Mouse (Mus musculus): Measurements from ENCODE around the gene Rrp9. TPM values are rescaled to one million over a fixed set of nuclear protein-coding genes. Genes with fewer than 3 reads are reported as not detected.

Gene Rrp9
- total RNA-seq, 2 experiments from 2014 or later: 6.3 to 16.0 TPM

DNA sequence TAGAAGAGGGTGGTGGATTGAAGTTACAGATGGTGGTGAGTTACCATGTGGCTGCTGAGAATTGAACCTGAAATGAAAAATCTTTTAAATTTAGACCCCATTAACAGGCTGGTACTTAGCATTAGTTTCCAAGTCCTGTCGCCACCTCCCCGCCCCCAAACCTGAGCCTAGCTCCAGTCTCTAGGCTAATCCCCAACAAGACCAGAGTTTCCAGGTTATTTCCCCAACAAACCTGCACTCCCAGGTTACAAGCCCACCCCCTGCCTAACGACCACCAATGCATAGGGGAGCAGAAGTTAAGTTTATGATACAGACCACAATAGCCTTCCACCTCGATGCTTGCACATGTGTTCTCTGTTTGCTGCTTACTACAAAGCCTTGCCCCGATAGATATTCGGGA lies 37.8 kb downstream of the Rrp9 start:
- ATAC-seq (ENCODE audit: poor library complexity, severe bottlenecking): no peak

GRCm38 (mm10) chr9:106514273-106514672 lies 38.5 kb downstream of the Rrp9 start, which contains the start of gene Iqcf5:
Gene Iqcf5 (plus strand): TSS chr9:106514573.
- ATAC-seq (ENCODE audit: poor library complexity, severe bottlenecking): no peak

- ATAC-seq (ENCODE audit: poor library complexity, severe bottlenecking): no peak
These were observed 43.7 kb downstream of the Rrp9 start for GRCm38 (mm10) chr9:106519433-106519832.

DNA sequence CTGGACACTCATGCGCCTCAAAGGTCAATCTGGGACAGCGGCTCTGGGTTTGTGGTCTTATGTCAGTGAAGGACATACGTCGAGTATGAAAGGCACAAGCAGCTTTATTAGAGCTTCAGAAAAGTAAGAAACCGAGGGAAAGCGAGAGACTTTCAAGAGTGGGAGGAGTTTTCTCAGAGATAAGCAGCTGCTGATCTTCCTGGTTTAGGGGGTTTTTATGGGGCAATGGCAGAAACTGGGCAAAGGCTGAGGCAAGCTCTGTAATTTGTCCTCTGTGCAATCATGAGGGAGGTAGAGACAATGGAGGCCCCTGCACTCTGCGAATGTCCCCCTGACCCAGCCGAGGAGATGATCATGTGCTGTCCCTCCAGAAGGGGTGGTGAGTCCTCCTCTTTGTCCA lies 44.1 kb downstream of the Rrp9 start:
- no peak for ATAC-seq (ENCODE audit: poor library complexity, severe bottlenecking)

DNA sequence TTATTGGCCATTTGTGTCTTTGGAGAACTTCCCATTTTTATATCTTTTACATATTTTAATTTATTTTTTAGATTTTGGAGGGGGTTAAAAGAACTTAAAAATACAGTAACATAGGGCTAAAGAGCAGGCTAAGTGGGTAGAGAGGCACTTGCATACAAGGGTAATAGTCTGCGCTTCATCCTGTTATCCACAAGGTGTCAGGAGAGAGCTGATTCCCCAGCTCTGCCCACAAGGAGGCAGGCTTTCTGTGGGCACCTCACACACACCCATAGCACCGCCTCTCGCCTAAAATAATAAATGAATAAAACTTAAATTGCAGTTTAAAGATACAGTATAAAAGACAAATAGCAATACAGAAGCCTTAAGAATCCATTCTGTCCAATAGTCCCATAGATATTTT lies 56.1 kb downstream of the Rrp9 start:
- ATAC-seq (ENCODE audit: poor library complexity, severe bottlenecking): peak; percentile 93

DNA sequence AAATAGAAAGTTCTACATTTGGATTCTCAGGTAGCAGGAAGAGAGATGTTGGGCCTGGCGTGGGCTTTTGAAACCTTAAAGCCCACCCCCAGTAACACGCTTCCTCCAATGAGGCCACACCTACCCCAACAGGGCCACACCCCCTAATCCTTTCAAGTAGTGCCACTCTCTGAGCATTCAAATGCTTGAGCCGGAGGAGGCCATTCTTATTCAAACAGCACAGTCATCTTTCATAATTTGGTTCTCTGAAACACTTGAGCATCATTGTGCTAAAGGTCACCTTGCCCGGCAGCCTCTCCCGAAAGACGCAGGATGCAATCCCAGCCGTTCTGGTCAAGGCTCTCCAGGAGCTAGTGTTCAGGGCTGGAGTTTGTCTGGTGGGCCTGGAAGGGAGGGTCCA lies 58.5 kb downstream of the Rrp9 start:
- no peak for ATAC-seq (ENCODE audit: poor library complexity, severe bottlenecking)

DNA sequence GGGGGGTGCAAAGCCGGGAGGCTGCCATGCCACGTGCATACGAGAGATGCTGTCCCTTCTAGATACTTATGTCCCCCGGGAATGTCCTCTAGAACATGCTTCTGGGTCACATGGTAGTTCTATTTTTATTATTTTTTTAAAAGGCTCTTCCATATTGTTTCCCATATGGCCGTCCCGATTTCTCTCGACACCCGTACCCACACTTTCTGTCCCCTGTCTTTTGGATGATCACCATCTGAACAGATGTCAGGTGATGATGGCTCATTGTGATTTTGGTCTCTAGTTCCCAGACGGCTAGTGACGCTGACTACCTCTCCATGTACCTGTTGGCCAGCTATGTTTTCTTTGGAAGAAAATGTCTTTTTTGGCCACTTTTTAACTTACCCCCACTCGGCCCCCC lies 59.2 kb downstream of the Rrp9 start:
- ATAC-seq (ENCODE audit: poor library complexity, severe bottlenecking): no peak

Other genes with a start within 250 kb of the Rrp9 start
- 84.6 and 91.1 TPM in 2 replicates for gene Alas1, start 227.3 kb upstream of the Rrp9 start, total RNA-seq (2015)
- gene Alas1, start 227.3 kb upstream of the Rrp9 start, total RNA-seq (2017): 110 and 116 TPM in 2 replicates
- 26.7 and 37.1 TPM in 2 replicates for gene Poc1a, start 194.9 kb upstream of the Rrp9 start, total RNA-seq (2015)
- 15.7 and 23.1 TPM in 2 replicates for gene Poc1a, start 194.9 kb upstream of the Rrp9 start, total RNA-seq (2017)
- gene Dusp7, start 107.3 kb upstream of the Rrp9 start, total RNA-seq (2015): 71.0 and 83.1 TPM in 2 replicates
- 28.1 and 35.0 TPM in 2 replicates for gene Dusp7, start 107.3 kb upstream of the Rrp9 start, total RNA-seq (2017)
- gene Rpl29, start 46.5 kb upstream of the Rrp9 start, total RNA-seq (2015): 1,974 and 2,078 TPM in 2 replicates
- gene Rpl29, start 46.5 kb upstream of the Rrp9 start, total RNA-seq (2017): 1,150 and 1,200 TPM in 2 replicates
- gene Acy1, start 37.6 kb upstream of the Rrp9 start, total RNA-seq (2015): 1.4 and 4.8 TPM in 2 replicates
- 3.5 and 4.8 TPM in 2 replicates for gene Acy1, start 37.6 kb upstream of the Rrp9 start, total RNA-seq (2017)
- 7.7 and 8.2 TPM in 2 replicates for gene Abhd14b, start 28.5 kb upstream of the Rrp9 start, total RNA-seq (2015)
- gene Abhd14b, start 28.5 kb upstream of the Rrp9 start, total RNA-seq (2017): 2.9 and 3.2 TPM in 2 replicates
- 3.2 and 3.9 TPM in 2 replicates for gene Abhd14a, start 28.3 kb upstream of the Rrp9 start, total RNA-seq (2015)
- gene Abhd14a, start 28.3 kb upstream of the Rrp9 start, total RNA-seq (2017): 2.2 and 4.2 TPM in 2 replicates
- 1.5 and 2.9 TPM in 2 replicates for gene Pcbp4, start 22.7 kb upstream of the Rrp9 start, total RNA-seq (2015)
- gene Pcbp4, start 22.7 kb upstream of the Rrp9 start, total RNA-seq (2017): 2.4 and 4.0 TPM in 2 replicates
- gene Gpr62, start 10.0 kb upstream of the Rrp9 start, total RNA-seq (2015): not detected in 2 replicates
- not detected in 2 replicates for gene Gpr62, start 10.0 kb upstream of the Rrp9 start, total RNA-seq (2017)
- 14.3 and 19.2 TPM in 2 replicates for gene Parp3, start 986 bp downstream of the Rrp9 start, total RNA-seq (2015)
- gene Parp3, start 986 bp downstream of the Rrp9 start, total RNA-seq (2017): 26.7 and 29.7 TPM in 2 replicates
- not detected in 2 replicates for gene Iqcf1, start 24.0 kb downstream of the Rrp9 start, total RNA-seq (2015)
- gene Iqcf1, start 24.0 kb downstream of the Rrp9 start, total RNA-seq (2017): not detected in 2 replicates
- gene Iqcf5, start 38.6 kb downstream of the Rrp9 start, total RNA-seq (2015): not detected in 2 replicates
- gene Iqcf5, start 38.6 kb downstream of the Rrp9 start, total RNA-seq (2017): not detected in 2 replicates
- gene Iqcf3, start 85.7 kb downstream of the Rrp9 start, total RNA-seq (2015): not detected in 2 replicates
- gene Iqcf3, start 85.7 kb downstream of the Rrp9 start, total RNA-seq (2017): not detected in 2 replicates
- gene Iqcf4, start 95.0 kb downstream of the Rrp9 start, total RNA-seq (2015): not detected in 2 replicates
- gene Iqcf4, start 95.0 kb downstream of the Rrp9 start, total RNA-seq (2017): not detected in 2 replicates
- gene Iqcf6, start 150.6 kb downstream of the Rrp9 start, total RNA-seq (2015): not detected in 2 replicates
- gene Iqcf6, start 150.6 kb downstream of the Rrp9 start, total RNA-seq (2017): not detected in 2 replicates
- not detected in 2 replicates for gene Grm2, start 180.1 kb downstream of the Rrp9 start, total RNA-seq (2015)
- not detected in 2 replicates for gene Grm2, start 180.1 kb downstream of the Rrp9 start, total RNA-seq (2017)
- 9.6 and 14.1 TPM in 2 replicates for gene Tex264, start 210.0 kb downstream of the Rrp9 start, total RNA-seq (2015)
- 16.3 and 18.3 TPM in 2 replicates for gene Tex264, start 210.0 kb downstream of the Rrp9 start, total RNA-seq (2017)